Mouse (Mus musculus) liver, adult 2 months (tissue): ENCODE measurements around the gene Pcolce2.

Experiments used
- CTCF ChIP-seq: fragments of 200-500 bp; IDR thresholded peaks from 2 replicates; pipeline ENCODE4 v1.5.1; 2011; ENCODE audit warnings: low read depth, low read length, control low read depth
- POLR2A ChIP-seq: fragments of 200-500 bp; IDR thresholded peaks from 2 replicates; pipeline ENCODE4 v1.6.1; 2011; ENCODE audit warnings: low read length, control low read depth; ENCODE audit not compliant: insufficient read depth; ENCODE audit errors: extremely low read depth

DNA sequence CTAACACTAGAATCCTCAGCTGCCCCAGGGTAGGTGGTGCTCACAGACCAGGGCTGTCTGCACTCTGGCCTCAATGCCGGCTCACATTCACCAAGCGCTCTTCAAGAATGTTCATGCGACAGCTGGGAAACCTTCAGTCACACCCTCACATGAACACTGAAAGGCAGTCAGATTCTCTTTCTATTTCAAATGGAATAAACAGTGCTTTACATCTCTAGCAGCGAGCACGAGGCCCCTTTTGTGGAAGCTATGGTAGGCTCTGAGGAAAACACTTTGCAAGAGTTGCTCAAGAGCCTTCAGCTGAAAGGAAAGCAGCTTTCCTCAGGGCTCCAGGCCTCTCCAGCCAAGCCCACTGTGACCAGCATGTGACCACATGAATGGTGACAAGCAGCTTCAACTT, 68.0 kb downstream of the Pcolce2 start:
- TF ChIP-seq CTCF: no peak
- TF ChIP-seq POLR2A: no peak
